Mouse (Mus musculus) cerebellum, adult 2 months (tissue): ENCODE data around the gene Zfp384.
"Not testable (repeated sequence)": the region's sequence is repeated elsewhere in the genome, so short reads cannot be mapped to it uniquely, and the experiment has no call there.

Experiments used
- CTCF ChIP-seq: fragments of 200-500 bp; IDR thresholded peaks from 2 replicates; pipeline ENCODE4 v1.5.1; 2011; ENCODE audit warnings: low read depth, mild to moderate bottlenecking, control low read depth, low read length, moderate library complexity, borderline replicate concordance; ENCODE audit not compliant: insufficient read depth
- POLR2A ChIP-seq: fragments of 200-500 bp; IDR thresholded peaks from 2 replicates; pipeline ENCODE4 v1.6.1; 2011; ENCODE audit warnings: low read length, control low read depth, borderline replicate concordance; ENCODE audit not compliant: insufficient read depth

GRCm38 (mm10) chr6:125065223-125065622 lies 56.3 kb downstream of the Zfp384 start:
- TF ChIP-seq POLR2A, CTCF: not testable (repeated sequence)
